Mouse (Mus musculus) spleen, adult 2 months (tissue): Measurements from ENCODE around the gene Mpp4.

ENCODE experiments used
- CTCF ChIP-seq: fragments of 200-500 bp; IDR thresholded peaks from 2 replicates; pipeline ENCODE4 v1.5.1; 2011; ENCODE audit warnings: mild to moderate bottlenecking, inconsistent platforms; ENCODE audit not compliant: insufficient read depth, insufficient read length, insufficient replicate concordance; ENCODE audit errors: extremely low read depth
- POLR2A ChIP-seq: fragments of 200-500 bp; IDR thresholded peaks from 2 replicates; pipeline ENCODE4 v1.6.1; 2011; ENCODE audit warnings: low read depth, low read length, inconsistent platforms

DNA sequence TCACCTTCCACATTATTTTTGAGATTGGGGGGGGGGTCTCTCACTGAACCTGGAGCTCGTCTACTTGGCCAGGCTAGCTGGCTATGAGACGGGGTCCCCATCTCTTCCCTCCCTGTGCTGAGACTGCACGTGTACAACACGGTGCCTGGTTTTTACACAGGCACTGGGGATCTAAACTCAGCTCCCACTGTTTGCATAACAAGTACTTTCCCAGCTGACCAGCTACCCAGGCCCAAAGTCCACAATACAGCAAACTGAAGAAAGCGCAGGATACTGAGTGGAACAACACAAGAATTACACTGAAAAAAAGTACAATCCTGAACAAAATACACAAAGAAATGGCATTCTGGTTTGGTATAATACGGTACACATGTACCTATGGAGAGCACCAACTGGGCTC, 61.1 kb downstream of the Mpp4 start:
- TF ChIP-seq CTCF, result no peak
- TF ChIP-seq POLR2A, result no peak
